Mouse (Mus musculus): ENCODE measurements at regions not wholly inside any gene's neighbourhood (a gene's known extent, or its start where the extent isn't known, plus 50 kb on each side); places are given as distances from the start of the nearest gene placed in this dataset.

DNA sequence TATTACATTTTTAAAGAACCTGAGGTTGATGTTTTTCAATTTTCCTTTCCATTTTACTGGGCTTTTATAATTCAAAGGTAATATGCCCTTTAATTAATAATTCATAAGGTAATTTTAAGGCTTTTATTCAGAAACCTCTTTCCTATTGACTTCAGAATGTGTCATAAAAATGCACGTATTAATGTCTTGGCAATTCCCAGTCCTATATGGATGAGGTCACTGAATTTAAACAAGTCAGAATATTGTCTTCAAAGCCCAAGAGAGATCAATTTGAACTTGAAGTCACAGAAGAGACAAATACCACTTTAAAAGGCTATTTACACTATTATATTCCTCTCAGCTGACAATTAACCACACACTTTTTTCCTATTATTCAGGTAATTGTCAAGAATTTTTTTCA is 925.7 kb upstream of the Acvr2a start:
- TF ChIP-seq USF1 (IDR thresholded peaks at IDR 0.05; ENCODE audit: low read depth) = no peak
- no peak overlapping the region for H3ac ChIP-seq (ENCODE audit: control insufficient read depth, insufficient read length)
- H3K4me2 ChIP-seq (ENCODE audit: low read depth) = no peak overlapping the region
- H3K4me3 ChIP-seq = no peak overlapping the region
- no peaks in the 10 kb centered on the region for H3K27me3 ChIP-seq (ENCODE audit: control insufficient read depth, insufficient read depth, insufficient read length)
- no peaks in the 10 kb centered on the region for H3K36me3 ChIP-seq (ENCODE audit: control insufficient read depth, insufficient read depth)
- H3K79me2 ChIP-seq (ENCODE audit: control insufficient read depth, insufficient read depth) = no peaks in the 10 kb centered on the region

DNA sequence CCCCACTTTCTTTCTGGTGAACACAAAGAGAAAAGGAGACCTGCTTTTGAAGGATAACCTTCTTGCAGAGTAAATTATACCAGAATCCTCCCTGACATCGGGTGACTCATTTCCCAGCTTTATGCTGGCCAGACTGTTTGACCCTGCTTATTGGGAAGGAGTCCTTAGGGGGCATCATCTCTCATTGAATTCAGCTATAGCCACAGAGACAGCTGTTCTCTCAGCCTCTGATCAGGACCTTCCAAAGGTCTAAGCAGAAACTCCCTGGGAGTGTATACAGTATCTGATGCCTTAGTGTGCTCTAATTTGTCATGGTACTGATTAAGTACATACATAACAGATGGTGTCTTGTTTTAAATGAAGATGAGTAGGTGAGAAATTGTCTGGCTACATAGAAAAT is 922.5 kb upstream of the Acvr2a start:
- Histone ChIP-seq H3K79me2 (ENCODE audit: control insufficient read depth, insufficient read depth) (no peaks in the 10 kb centered on the region), H3K4me3 (no peak overlapping the region), H3K36me3 (ENCODE audit: control insufficient read depth, insufficient read depth) (no peaks in the 10 kb centered on the region), H3K27me3 (ENCODE audit: control insufficient read depth, insufficient read depth, insufficient read length) (no peaks in the 10 kb centered on the region), H3ac (ENCODE audit: control insufficient read depth, insufficient read length) (no peak overlapping the region), H3K4me2 (ENCODE audit: low read depth) (no peak overlapping the region)
- TF ChIP-seq CEBPB (IDR thresholded peaks at IDR 0.05; ENCODE audit: insufficient read depth, poor library complexity, severe bottlenecking) = no peak
- no peak for TF ChIP-seq TCF3 (IDR thresholded peaks at IDR 0.05; ENCODE audit: insufficient read length, low read depth)

DNA sequence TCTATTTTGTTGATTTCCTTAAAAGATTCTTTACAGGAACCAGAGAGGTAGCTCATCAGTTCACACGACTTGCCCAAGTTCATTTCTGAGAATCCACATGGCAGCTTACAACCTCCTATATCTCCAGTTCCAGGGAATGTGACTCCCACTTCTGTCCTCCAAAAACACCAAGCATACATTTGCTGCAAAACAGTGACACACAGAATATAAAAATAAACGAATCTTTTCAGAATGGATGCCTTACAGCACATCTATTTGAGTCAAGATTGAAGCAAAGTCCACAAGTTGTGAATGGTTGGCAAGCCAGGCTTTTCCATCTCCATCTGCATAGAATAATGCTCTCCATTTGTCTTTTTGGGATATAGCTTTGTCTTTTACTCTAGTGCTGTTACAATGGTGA is 921.0 kb upstream of the Acvr2a start:
- Histone ChIP-seq H3K27me3 (ENCODE audit: control insufficient read depth, insufficient read depth, insufficient read length) (no peaks in the 10 kb centered on the region), H3K4me3 (no peak overlapping the region), H3K79me2 (ENCODE audit: control insufficient read depth, insufficient read depth) (no peaks in the 10 kb centered on the region), H3K36me3 (ENCODE audit: control insufficient read depth, insufficient read depth) (no peaks in the 10 kb centered on the region), H3K4me2 (ENCODE audit: low read depth) (no peak overlapping the region), H3ac (ENCODE audit: control insufficient read depth, insufficient read length) (no peak overlapping the region)
- TF ChIP-seq SRF (IDR thresholded peaks at IDR 0.05; ENCODE audit: control insufficient read depth, insufficient read length, low read depth) (no peak), MYOD1 (IDR thresholded peaks at IDR 0.05; ENCODE audit: control insufficient read depth in 1 of 3, insufficient read length in 2 of 3, low read depth in 2 of 3) (no peak), TCF3 (IDR thresholded peaks at IDR 0.05; ENCODE audit: insufficient read length, low read depth) (no peak), E2F4 (IDR thresholded peaks at IDR 0.05; ENCODE audit: insufficient read depth) (no peak), REST (IDR thresholded peaks at IDR 0.05; ENCODE audit: insufficient read depth, insufficient read length) (no peak), MAX (IDR thresholded peaks at IDR 0.05; ENCODE audit: low read depth) (no peak), MYOG (IDR thresholded peaks at IDR 0.05; ENCODE audit: control insufficient read depth in 1 of 3, insufficient read depth in 1 of 3, insufficient read length in 2 of 3, low read depth in 2 of 3) (no peak), POLR2AphosphoS2 (IDR thresholded peaks at IDR 0.05; ENCODE audit: insufficient read length, low read depth) (no peak), USF1 (IDR thresholded peaks at IDR 0.05; ENCODE audit: low read depth) (no peak), TCF12 (IDR thresholded peaks at IDR 0.05; ENCODE audit: insufficient read depth, poor library complexity, severe bottlenecking) (no peak), CEBPB (IDR thresholded peaks at IDR 0.05; ENCODE audit: insufficient read depth, poor library complexity, severe bottlenecking) (no peak), POLR2A (IDR thresholded peaks at IDR 0.05; ENCODE audit: insufficient read length, low read depth) (no peak)

DNA sequence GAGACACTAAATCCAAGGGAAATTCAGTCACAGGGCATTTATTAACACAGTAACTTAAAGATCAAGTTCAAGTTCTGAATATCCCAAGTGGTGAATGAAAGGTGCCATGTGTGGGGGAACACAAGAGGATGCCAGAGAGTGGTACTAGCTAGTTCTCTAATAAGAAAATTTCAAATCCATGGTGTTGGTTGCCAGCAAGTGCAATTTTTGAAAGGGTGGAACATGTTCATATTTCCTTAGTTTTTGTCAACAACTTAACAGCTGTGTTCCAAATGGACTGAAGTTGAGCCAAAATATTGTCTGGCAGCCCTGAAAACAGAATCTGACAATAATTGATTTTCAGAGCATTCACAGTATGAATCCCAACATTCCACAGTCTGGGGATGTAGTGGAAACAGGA is 919.1 kb upstream of the Acvr2a start:
- Histone ChIP-seq H3K36me3 (ENCODE audit: control insufficient read depth, insufficient read depth) (no peaks in the 10 kb centered on the region), H3K27me3 (ENCODE audit: control insufficient read depth, insufficient read depth, insufficient read length) (no peaks in the 10 kb centered on the region), H3K4me3 (no peak overlapping the region), H3ac (ENCODE audit: control insufficient read depth, insufficient read length) (no peak overlapping the region), H3K79me2 (ENCODE audit: control insufficient read depth, insufficient read depth) (no peaks in the 10 kb centered on the region), H3K4me2 (ENCODE audit: low read depth) (no peak overlapping the region)
- no peak for TF ChIP-seq POLR2AphosphoS2 (IDR thresholded peaks at IDR 0.05; ENCODE audit: insufficient read length, low read depth)
- no peak for TF ChIP-seq MAX (IDR thresholded peaks at IDR 0.05; ENCODE audit: low read depth)
- TF ChIP-seq CEBPB (IDR thresholded peaks at IDR 0.05; ENCODE audit: insufficient read depth, poor library complexity, severe bottlenecking) = no peak
- TF ChIP-seq SRF (IDR thresholded peaks at IDR 0.05; ENCODE audit: control insufficient read depth, insufficient read length, low read depth) = no peak
- TF ChIP-seq USF1 (IDR thresholded peaks at IDR 0.05; ENCODE audit: low read depth) = no peak
- TF ChIP-seq TCF12 (IDR thresholded peaks at IDR 0.05; ENCODE audit: insufficient read depth, poor library complexity, severe bottlenecking) = no peak

DNA sequence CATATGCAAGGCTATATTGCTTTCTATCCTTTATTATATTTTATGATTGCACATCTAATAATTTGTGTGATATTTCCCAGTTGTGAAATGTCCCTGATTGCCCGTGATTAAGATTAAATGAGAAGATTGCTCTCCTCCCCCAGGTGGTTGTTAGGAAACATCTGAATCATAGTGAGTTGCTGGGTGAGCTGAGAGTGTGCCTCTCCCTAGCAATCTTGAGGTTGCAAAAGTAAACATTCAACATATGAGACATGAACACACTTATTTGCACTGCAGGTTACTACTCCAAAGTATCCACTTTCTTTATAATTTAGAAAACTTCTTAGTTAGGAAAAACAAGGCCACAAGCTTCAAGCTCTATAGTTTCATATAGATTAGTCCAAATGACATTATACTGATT is 899.6 kb upstream of the Acvr2a start:
- Histone ChIP-seq H3ac (ENCODE audit: control insufficient read depth, insufficient read length) (no peak overlapping the region), H3K4me3 (no peak overlapping the region), H3K4me2 (ENCODE audit: low read depth) (no peak overlapping the region), H3K36me3 (ENCODE audit: control insufficient read depth, insufficient read depth) (no peaks in the 10 kb centered on the region), H3K27me3 (ENCODE audit: control insufficient read depth, insufficient read depth, insufficient read length) (no peaks in the 10 kb centered on the region), H3K79me2 (ENCODE audit: control insufficient read depth, insufficient read depth) (no peaks in the 10 kb centered on the region)
- TF ChIP-seq TCF12 (IDR thresholded peaks at IDR 0.05; ENCODE audit: insufficient read depth, poor library complexity, severe bottlenecking) (no peak), TCF3 (IDR thresholded peaks at IDR 0.05; ENCODE audit: insufficient read length, low read depth) (no peak), CEBPB (IDR thresholded peaks at IDR 0.05; ENCODE audit: insufficient read depth, poor library complexity, severe bottlenecking) (no peak), MYOD1 (IDR thresholded peaks at IDR 0.05; ENCODE audit: control insufficient read depth in 1 of 3, insufficient read length in 2 of 3, low read depth in 2 of 3) (no peak), SRF (IDR thresholded peaks at IDR 0.05; ENCODE audit: control insufficient read depth, insufficient read length, low read depth) (no peak), USF1 (IDR thresholded peaks at IDR 0.05; ENCODE audit: low read depth) (no peak), E2F4 (IDR thresholded peaks at IDR 0.05; ENCODE audit: insufficient read depth) (no peak), MYOG (IDR thresholded peaks at IDR 0.05; ENCODE audit: control insufficient read depth in 1 of 3, insufficient read depth in 1 of 3, insufficient read length in 2 of 3, low read depth in 2 of 3) (no peak), POLR2A (IDR thresholded peaks at IDR 0.05; ENCODE audit: insufficient read length, low read depth) (no peak), REST (IDR thresholded peaks at IDR 0.05; ENCODE audit: insufficient read depth, insufficient read length) (no peak), MAX (IDR thresholded peaks at IDR 0.05; ENCODE audit: low read depth) (no peak), POLR2AphosphoS2 (IDR thresholded peaks at IDR 0.05; ENCODE audit: insufficient read length, low read depth) (no peak)
